11 mouse cellular contexts compared by ENCODE assay signal in genomic region chr2:75423872-75424271, GRCm38 (mm10).
A peak's percentile ranks its signal among the peaks of the same experiment; 100 is the strongest.
DNase-seq lines count a peak whose midpoint lies in the region; ATAC-seq and TF ChIP-seq lines count a peak whose summit lies in the region.
"Had no signal": no experiment of that assay in that cellular context is flagged by ENCODE, and none has a peak within 500 bp of the region (broad histone marks: within the 10 kb centered on the region; RNA-seq: fewer than 3 reads in every experiment).

No protein-coding gene starts in this region.

- TF ChIP-seq CTCF in kidney, adult 2 months (conservative IDR thresholded peaks at IDR 0.05; ENCODE audit: insufficient read depth, insufficient read length, low read depth, low read length), result no peak

- 32% methylated on average over 5 of the region's 5 CpGs for WGBS in kidney, adult 2 months
- WGBS in forebrain, embryonic 15.5 days, result 15% methylated on average over 5 of the region's 5 CpGs
- 4% methylated on average over 5 of the region's 5 CpGs for WGBS in limb, embryonic 12.5 days
- 13% methylated on average over 5 of the region's 5 CpGs for WGBS in neural tube, embryonic 14.5 days

- H3K9ac ChIP-seq in forebrain, embryonic 15.5 days (replicated peaks), result no peak overlapping the region
- H3K9ac ChIP-seq in limb, embryonic 12.5 days (replicated peaks), result no peak overlapping the region
- no peak overlapping the region for H3K9ac ChIP-seq in neural tube, embryonic 14.5 days (replicated peaks; ENCODE audit: low read depth, low read length)
- H3K9ac ChIP-seq: liver, embryonic 14.5 days had no signal

- peak; percentile 9 for DNase-seq in kidney, adult 2 months
- DNase-seq in kidney, postnatal 36 days, result no peak
- no peak for DNase-seq in thymus, postnatal 10 days (ENCODE audit: low spot score in 2 of 2)
- DNase-seq in heart, postnatal 4 days, result no peak
- DNase-seq in gastrocnemius, adult 18-20 months (ENCODE audit: low spot score), result no peak
- DNase-seq: cerebellum, adult 9-11 months had no signal

- H3K9me3 ChIP-seq in forebrain, embryonic 15.5 days, result no peaks in the 10 kb centered on the region
- H3K9me3 ChIP-seq in limb, embryonic 12.5 days, result no peaks in the 10 kb centered on the region
- no peaks in the 10 kb centered on the region for H3K9me3 ChIP-seq in neural tube, embryonic 14.5 days (ENCODE audit: control insufficient read depth, low read length)

- no peak overlapping the region for H3K27ac ChIP-seq in kidney, adult 2 months (ENCODE audit: insufficient read depth, low read depth, low read length)
- H3K27ac ChIP-seq in forebrain, embryonic 15.5 days (replicated peaks), result peak overlapping the region; percentile 49; the same call in 1 of the 2 replicates
- peak overlapping the region; percentile 62; the same call in 1 of the 2 replicates for H3K27ac ChIP-seq in limb, embryonic 12.5 days
- H3K27ac ChIP-seq in neural tube, embryonic 14.5 days (ENCODE audit: low read depth, low read length), result peak overlapping the region; percentile 72
- H3K27ac ChIP-seq: liver, embryonic 14.5 days; macrophage had no signal

- no peaks in the 10 kb centered on the region for H3K36me3 ChIP-seq in kidney, adult 2 months (ENCODE audit: control insufficient read depth, insufficient read depth, low read length)
- H3K36me3 ChIP-seq in forebrain, embryonic 15.5 days, result no peaks in the 10 kb centered on the region
- no peaks in the 10 kb centered on the region for H3K36me3 ChIP-seq in limb, embryonic 12.5 days
- H3K36me3 ChIP-seq in neural tube, embryonic 14.5 days (ENCODE audit: control insufficient read depth, insufficient read depth, low read length), result no peaks in the 10 kb centered on the region

- TF ChIP-seq POLR2A in kidney, adult 2 months (IDR thresholded peaks at IDR 0.05; ENCODE audit: low read depth, low read length), result no peak

- ATAC-seq in forebrain, embryonic 15.5 days (replicated peaks), result 0 out of 2 replicates have a peak, but pooled peaks have one; percentile 57
- ATAC-seq in limb, embryonic 12.5 days (ENCODE audit: insufficient number of reproducible peaks, insufficient read depth, low FRiP score, low TSS enrichment, low read depth), result no peak
- ATAC-seq in neural tube, embryonic 14.5 days (ENCODE audit: low read depth), result peak; percentile 80

- no peak overlapping the region for H3K4me3 ChIP-seq in kidney, adult 2 months (ENCODE audit: insufficient read depth, low read depth, low read length)
- H3K4me3 ChIP-seq in forebrain, embryonic 15.5 days, result no peak overlapping the region
- no peak overlapping the region for H3K4me3 ChIP-seq in limb, embryonic 12.5 days (replicated peaks)
- no peak overlapping the region for H3K4me3 ChIP-seq in neural tube, embryonic 14.5 days (ENCODE audit: low read depth, low read length)

- peak overlapping the region; percentile 29 for H3K4me2 ChIP-seq in forebrain, embryonic 15.5 days (replicated peaks)
- peak overlapping the region; percentile 51 for H3K4me2 ChIP-seq in limb, embryonic 12.5 days
- H3K4me2 ChIP-seq in neural tube, embryonic 14.5 days (ENCODE audit: low read depth, low read length), result peak overlapping the region; percentile 25; the same call in 1 of the 2 replicates

- H3K27me3 ChIP-seq in kidney, adult 2 months (replicated peaks; ENCODE audit: control insufficient read depth, insufficient read depth, low read length), result no peaks in the 10 kb centered on the region
- H3K27me3 ChIP-seq in forebrain, embryonic 15.5 days, result no peaks in the 10 kb centered on the region
- peaks cover 12% of the 10 kb centered on the region; the same call in 1 of the 2 replicates for H3K27me3 ChIP-seq in limb, embryonic 12.5 days
- H3K27me3 ChIP-seq in neural tube, embryonic 14.5 days (ENCODE audit: control insufficient read depth, insufficient read depth, low read length), result no peaks in the 10 kb centered on the region

- no peaks in the 10 kb centered on the region for H3K4me1 ChIP-seq in kidney, adult 2 months (ENCODE audit: control insufficient read depth, insufficient read depth, low read length)
- H3K4me1 ChIP-seq in forebrain, embryonic 15.5 days, result peaks cover 36% of the 10 kb centered on the region
- peaks cover 32% of the 10 kb centered on the region for H3K4me1 ChIP-seq in limb, embryonic 12.5 days (replicated peaks)
- peaks cover 33% of the 10 kb centered on the region for H3K4me1 ChIP-seq in neural tube, embryonic 14.5 days (ENCODE audit: control insufficient read depth, insufficient read depth, low read length)
